Mouse (Mus musculus) cerebellum, adult 2 months (tissue): ENCODE data around the gene Etv5.

Experiments
- CTCF ChIP-seq: fragments of 200-500 bp; IDR thresholded peaks from 2 replicates; pipeline ENCODE4 v1.5.1; 2011; ENCODE audit warnings: low read depth, mild to moderate bottlenecking, control low read depth, low read length, moderate library complexity, borderline replicate concordance; ENCODE audit not compliant: insufficient read depth
- POLR2A ChIP-seq: fragments of 200-500 bp; IDR thresholded peaks from 2 replicates; pipeline ENCODE4 v1.6.1; 2011; ENCODE audit warnings: low read length, control low read depth, borderline replicate concordance; ENCODE audit not compliant: insufficient read depth

DNA sequence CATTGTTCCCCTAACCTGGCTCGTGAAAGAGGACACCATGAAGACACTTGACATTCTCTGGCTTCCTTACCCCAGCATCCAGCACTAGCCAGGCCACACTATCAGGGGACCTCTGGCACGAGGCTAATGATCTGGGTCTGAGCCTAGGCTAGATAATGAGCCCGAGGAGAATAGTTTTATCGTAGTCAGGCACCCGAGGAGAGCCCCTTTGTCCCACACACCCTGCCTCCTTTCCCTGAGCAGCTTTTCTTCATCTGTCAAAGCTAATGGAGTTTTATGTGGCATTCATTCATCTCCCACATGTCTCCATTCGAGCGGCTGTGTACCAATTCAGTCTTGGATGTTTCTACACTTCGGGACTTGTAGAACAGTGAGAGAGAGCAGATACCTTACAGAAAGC, 59.5 kb downstream of the Etv5 start:
- TF ChIP-seq CTCF (no peak), POLR2A (no peak)
